In genomic region chr6:14094907-14095306, GRCm38 (mm10) we compare ENCODE assay signal across 26 mouse cellular contexts.
"Had no signal": no experiment of that assay in that cellular context is flagged by ENCODE, and none has a peak within 500 bp of the region (broad histone marks: within the 10 kb centered on the region; RNA-seq: fewer than 3 reads in every experiment).

No protein-coding gene starts in this region.

- H3K4me3 ChIP-seq: gastrocnemius, adult 2 months; heart, embryonic 10.5 days; heart, embryonic 12.5 days; hindbrain, embryonic 13.5 days; hindbrain, embryonic 15.5 days; left cerebral cortex, adult 2 months; limb, embryonic 10.5 days; limb, embryonic 12.5 days; liver, embryonic 13.5 days; liver, embryonic 15.5 days had no signal

- H3K9ac ChIP-seq: heart, embryonic 12.5 days; hindbrain, embryonic 13.5 days; hindbrain, embryonic 15.5 days; limb, embryonic 12.5 days; liver, embryonic 13.5 days; liver, embryonic 15.5 days; liver, postnatal 0 days had no signal

- DNase-seq: gastrocnemius, adult 2 months; gastrocnemius, postnatal 10 days; gastrocnemius, postnatal 25 days; heart, adult 18-20 months; heart, postnatal 14 days; heart, postnatal 36 days; kidney, adult 11 months; kidney, adult 8-10 months; kidney, postnatal 25 days; layer of hippocampus, adult 9-11 months; layer of hippocampus, postnatal 36 days; liver; liver, embryonic 13.5 days; liver, postnatal 0 days; lung, adult 2 months had no signal

- H3K27ac ChIP-seq: gastrocnemius, adult 2 months; heart, embryonic 10.5 days; hindbrain, embryonic 13.5 days; hindbrain, embryonic 15.5 days; hindbrain, postnatal 0 days; left cerebral cortex, adult 2 months; limb, embryonic 10.5 days; limb, embryonic 12.5 days; liver, embryonic 13.5 days; liver, embryonic 15.5 days had no signal

- H3K4me1 ChIP-seq: heart, embryonic 10.5 days; heart, embryonic 12.5 days; hindbrain, embryonic 13.5 days; hindbrain, embryonic 15.5 days; limb, embryonic 10.5 days; limb, embryonic 12.5 days; liver, embryonic 13.5 days; liver, embryonic 15.5 days had no signal

- H3K27me3 ChIP-seq: heart, embryonic 12.5 days; hindbrain, embryonic 13.5 days; hindbrain, embryonic 15.5 days; limb, embryonic 12.5 days; liver, embryonic 13.5 days; liver, embryonic 15.5 days had no signal

- H3K9me3 ChIP-seq: heart, embryonic 10.5 days; heart, embryonic 12.5 days; hindbrain, embryonic 13.5 days; hindbrain, embryonic 15.5 days; limb, embryonic 10.5 days; limb, embryonic 12.5 days; liver, embryonic 13.5 days; liver, embryonic 15.5 days had no signal

- H3K4me2 ChIP-seq: heart, embryonic 12.5 days; hindbrain, embryonic 13.5 days; hindbrain, embryonic 15.5 days; limb, embryonic 12.5 days; liver, embryonic 11.5 days; liver, embryonic 13.5 days; liver, embryonic 15.5 days had no signal

- H3K36me3 ChIP-seq: heart, embryonic 10.5 days; heart, embryonic 12.5 days; hindbrain, embryonic 13.5 days; hindbrain, embryonic 15.5 days; limb, embryonic 10.5 days; limb, embryonic 12.5 days; liver, embryonic 13.5 days; liver, embryonic 15.5 days had no signal

- ATAC-seq: hindbrain, postnatal 0 days; intestine, embryonic 16.5 days; liver, postnatal 0 days had no signal
